Mouse (Mus musculus) thymus, adult 2 months (tissue): Measurements from ENCODE around the gene Sun1. TPM values are rescaled to one million over a fixed set of nuclear protein-coding genes. Genes with fewer than 3 reads are reported as not detected.

ENCODE experiments used
- DNase-seq: peaks from one replicate; pipeline ENCODE4 v3.0.0; 2021
- H3K27ac ChIP-seq: fragments of 200-500 bp; 2 replicates; pipeline ENCODE4 v1.5.1; 2012; ENCODE audit warnings: low read length, control low read depth; ENCODE audit not compliant: control insufficient read depth, insufficient read depth
- H3K27me3 ChIP-seq: fragments of 200-500 bp; 2 replicates; pipeline ENCODE4 v1.6.1; 2012; ENCODE audit warnings: mild to moderate bottlenecking, low read length, moderate library complexity, mixed read lengths; ENCODE audit not compliant: control insufficient read depth, insufficient read depth
- H3K36me3 ChIP-seq: fragments of 200-500 bp; 2 replicates; pipeline ENCODE4 v1.6.1; 2012; ENCODE audit warnings: mild to moderate bottlenecking, low read length, moderate library complexity; ENCODE audit not compliant: control insufficient read depth, insufficient read depth
- H3K4me1 ChIP-seq: fragments of 200-500 bp; replicated peaks from 2 replicates; pipeline ENCODE4 v1.6.1; 2012; ENCODE audit warnings: low read length; ENCODE audit not compliant: control insufficient read depth, insufficient read depth
- H3K4me3 ChIP-seq: fragments of 200-500 bp; 2 replicates; pipeline ENCODE4 v1.5.1; 2012; ENCODE audit warnings: mild to moderate bottlenecking, low read length, control low read depth, moderate library complexity; ENCODE audit not compliant: control insufficient read depth, insufficient read depth
- CTCF ChIP-seq: fragments of 200-500 bp; IDR thresholded peaks from 2 replicates; pipeline ENCODE4 v1.5.1; 2012; ENCODE audit warnings: mild to moderate bottlenecking, control low read depth, low read length, moderate library complexity, borderline replicate concordance; ENCODE audit not compliant: control insufficient read depth, poor library complexity, insufficient read depth; ENCODE audit errors: extremely low read depth
- POLR2A ChIP-seq: fragments of 200-500 bp; IDR thresholded peaks from 2 replicates; pipeline ENCODE4 v1.6.1; 2012; ENCODE audit warnings: mild to moderate bottlenecking, low read length, control low read depth, moderate library complexity; ENCODE audit not compliant: control insufficient read depth, poor library complexity, insufficient read depth; ENCODE audit errors: extremely low read depth
- WGBS: fragments of 180-500 bp; shearing (Covaris S2); methylation state at CpG from one replicate; pipeline ENCODE4 v1.1.7; 2018; 5-methylcytosine and 5-hydroxymethylcytosine counted together
- polyA plus RNA-seq: library from polyadenylated mRNA; depleted of rRNA; stranded (reverse); fragments of >200 nt; gene quantifications from 2 replicates; pipeline ENCODE4 v1.2.3, GENCODE M21; 2012; rRNA removed

The Sun1 gene
- 34.3 and 36.3 TPM in 2 replicates for polyA plus RNA-seq

- 2% methylated on average over 63 of the region's 64 CpGs for WGBS
- H3K4me1 ChIP-seq, result peaks cover 28% of the 10 kb centered on the region
Measured at GRCm38 (mm10) chr5:139199995-139200769, at the start of gene Sun1. Gene Sun1 (plus strand): TSS chr5:139200637.

GRCm38 (mm10) chr5:139160899-139161298 is 39.5 kb upstream of the Sun1 start:
- TF ChIP-seq CTCF (no peak), POLR2A (no peak)
- Histone ChIP-seq H3K27ac (peak overlapping the region; percentile 92), H3K4me1 (peaks cover 53% of the 10 kb centered on the region), H3K4me3 (no peak overlapping the region), H3K36me3 (no peaks in the 10 kb centered on the region), H3K27me3 (no peaks in the 10 kb centered on the region)
- WGBS, result 32% methylated on average over 8 of the region's 8 CpGs
- DNase-seq, result no peak

More at GRCm38 (mm10) chr5:139199995-139200769, at the start of gene Sun1:
- peak within 1 kb of the TSS; percentile 68 for H3K4me3 ChIP-seq
- DNase-seq, result peak; percentile 99
- TF ChIP-seq CTCF (peak; percentile 70), POLR2A (peak; percentile 70; the same call in 1 of the 2 replicates)
- H3K27me3 ChIP-seq, result no peaks in the 10 kb centered on the region
- 0 out of 2 replicates have a peak within 1 kb of the TSS, but pooled peaks have one; percentile 5 for H3K27ac ChIP-seq
- H3K36me3 ChIP-seq, result no peaks in the 10 kb centered on the region

GRCm38 (mm10) chr5:139161632-139162031 is 38.8 kb upstream of the Sun1 start:
- Histone ChIP-seq H3K4me3 (peak overlapping the region; percentile 37), H3K36me3 (no peaks in the 10 kb centered on the region), H3K4me1 (peaks cover 59% of the 10 kb centered on the region), H3K27ac (peak overlapping the region; percentile 92), H3K27me3 (no peaks in the 10 kb centered on the region)
- TF ChIP-seq POLR2A (peak; percentile 43; the same call in 1 of the 2 replicates), CTCF (no peak)
- DNase-seq, result peak; percentile 76
- 2% methylated on average over 10 of the region's 10 CpGs for WGBS

GRCm38 (mm10) chr5:139166781-139167361 is 33.6 kb upstream of the Sun1 start:
- WGBS, result 3% methylated on average over 6 of the region's 6 CpGs
- Histone ChIP-seq H3K4me3 (peak overlapping the region; percentile 31), H3K27me3 (no peaks in the 10 kb centered on the region), H3K4me1 (peaks cover 49% of the 10 kb centered on the region), H3K27ac (peak overlapping the region; percentile 96), H3K36me3 (no peaks in the 10 kb centered on the region; the same call in 1 of the 2 replicates)
- DNase-seq, result peak; percentile 82
- peak; percentile 43; the same call in 1 of the 2 replicates for TF ChIP-seq POLR2A
- no peak for TF ChIP-seq CTCF

DNA sequence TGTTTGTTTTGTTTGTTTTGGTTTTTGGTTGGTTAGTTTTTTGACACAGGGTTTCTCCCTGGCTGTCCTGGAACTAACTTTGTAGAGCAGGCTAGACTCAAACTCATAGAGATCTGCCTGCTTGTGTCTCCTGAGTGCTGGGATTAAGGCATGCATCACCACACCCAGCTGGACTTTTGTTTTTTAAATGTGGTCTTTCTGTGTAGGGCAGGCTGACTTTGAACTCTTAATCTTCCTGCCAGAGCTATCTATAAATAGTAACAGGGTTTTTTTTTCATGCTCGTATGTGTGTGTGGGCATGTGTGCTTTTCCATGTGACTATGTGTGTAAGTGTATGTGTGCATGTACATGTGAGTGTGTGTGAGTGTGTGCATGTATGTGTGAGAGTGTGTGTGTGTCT is 32.9 kb upstream of the Sun1 start:
- Histone ChIP-seq H3K36me3 (no peaks in the 10 kb centered on the region; the same call in 1 of the 2 replicates), H3K4me1 (peaks cover 43% of the 10 kb centered on the region), H3K27ac (peak overlapping the region; percentile 96), H3K4me3 (no peak overlapping the region), H3K27me3 (no peaks in the 10 kb centered on the region)
- TF ChIP-seq CTCF (no peak), POLR2A (no peak)
- 2% methylated on average over 1 of the region's 1 CpGs for WGBS
- DNase-seq, result no peak

GRCm38 (mm10) chr5:139171929-139172328 is 28.5 kb upstream of the Sun1 start:
- no peaks in the 10 kb centered on the region for H3K27me3 ChIP-seq
- DNase-seq, result no peak
- peaks cover 18% of the 10 kb centered on the region for H3K4me1 ChIP-seq
- H3K36me3 ChIP-seq, result peaks cover 4% of the 10 kb centered on the region
- H3K4me3 ChIP-seq, result no peak overlapping the region
- 93% methylated on average over 4 of the region's 4 CpGs for WGBS
- H3K27ac ChIP-seq, result no peak overlapping the region
- no peak for TF ChIP-seq CTCF
- no peak for TF ChIP-seq POLR2A
